Mouse (Mus musculus): ENCODE results near the gene Scaf4.

GRCm38 (mm10) chr16:90216414-90216813, 67.9 kb downstream of the Scaf4 start:
- no peak for TF ChIP-seq POLR2A (IDR thresholded peaks at IDR 0.05; ENCODE audit: control insufficient read depth, extremely low read depth, insufficient read depth, low read length, poor library complexity)
- no peak for TF ChIP-seq CTCF (IDR thresholded peaks at IDR 0.05; ENCODE audit: borderline replicate concordance, control insufficient read depth, extremely low read depth, insufficient read depth, low read length, poor library complexity)
